Mouse (Mus musculus) heart, postnatal 0 days (tissue): ENCODE results near the gene Eddm3b. TPM values are rescaled to one million over a fixed set of nuclear protein-coding genes. Genes with fewer than 3 reads are reported as not detected.
"Not testable (repeated sequence)": the region's sequence is repeated elsewhere in the genome, so short reads cannot be mapped to it uniquely, and the experiment has no call there.

Experiments used
- ATAC-seq: fragments of 200-750 bp; cut with Nextera tagmentation; 2 replicates; pipeline ENCODE4 v1.8.0; 2017; ENCODE audit warnings: low read depth, moderate number of reproducible peaks, moderate library complexity; ENCODE audit not compliant: insufficient read depth
- DNase-seq: peaks from one replicate; pipeline ENCODE4 v3.0.0-alpha.2; 2016; ENCODE audit warnings: low spot score
- H3K27ac ChIP-seq: fragments of 300-500 bp; sonication (generic); 2 replicates; pipeline ENCODE4 v1.5.1; 2014; ENCODE audit warnings: low read depth, mild to moderate bottlenecking
- H3K27me3 ChIP-seq: fragments of 300-500 bp; sonication (generic); 2 replicates; pipeline ENCODE4 v1.6.1; 2014; ENCODE audit warnings: low read length, mixed read lengths; ENCODE audit not compliant: control insufficient read depth, insufficient read depth
- H3K36me3 ChIP-seq: fragments of 300-500 bp; sonication (generic); replicated peaks from 2 replicates; pipeline ENCODE4 v1.6.1; 2014; ENCODE audit warnings: low read length, mixed read lengths; ENCODE audit not compliant: control insufficient read depth, insufficient read depth
- H3K4me1 ChIP-seq: fragments of 300-500 bp; sonication (generic); 2 replicates; pipeline ENCODE4 v1.6.1; 2014; ENCODE audit warnings: antibody characterized with exemption; ENCODE audit not compliant: control insufficient read depth, insufficient read depth
- H3K4me2 ChIP-seq: fragments of 300-500 bp; sonication (generic); 2 replicates; pipeline ENCODE4 v1.6.1; 2014; ENCODE audit warnings: low read depth, mild to moderate bottlenecking, low read length, moderate library complexity
- H3K4me3 ChIP-seq: fragments of 300-500 bp; sonication (generic); 2 replicates; pipeline ENCODE4 v1.5.1; 2014; ENCODE audit warnings: low read depth, low read length
- H3K9ac ChIP-seq: fragments of 300-500 bp; sonication (generic); replicated peaks from 2 replicates; pipeline ENCODE4 v1.6.1; 2014; ENCODE audit warnings: low read depth, low read length, mixed read lengths
- H3K9me3 ChIP-seq: fragments of 300-500 bp; sonication (generic); replicated peaks from 2 replicates; pipeline ENCODE4 v1.6.1; 2016; ENCODE audit warnings: low read length; ENCODE audit not compliant: control insufficient read depth
- CTCF ChIP-seq: IDR thresholded peaks from 2 replicates; pipeline ENCODE4 v1.5.1; 2016; ENCODE audit warnings: antibody characterized with exemption, control low read depth, low read depth
- EP300 ChIP-seq: IDR thresholded peaks from 2 replicates; pipeline ENCODE4 v1.6.1; 2016; ENCODE audit warnings: antibody characterized with exemption, low read depth
- WGBS: fragments of 180-500 bp; shearing (Covaris S2); extraction: QIAGEN DNeasy Blood & Tissue Kit; methylation state at CpG from one replicate; pipeline ENCODE4 v1.1.7; 2014; 5-methylcytosine and 5-hydroxymethylcytosine counted together
- polyA plus RNA-seq: library from polyadenylated mRNA; unstranded; fragments of >200 nt; fragmentation: Nextera tagmentation; extraction: Ambion mirVana; gene quantifications from 2 replicates; pipeline ENCODE4 v1.2.1, GENCODE M21; 2015
- total RNA-seq: library from RNA; depleted of rRNA; stranded (reverse); fragments of >200 nt; gene quantifications from 2 replicates; pipeline ENCODE4 v1.2.3, GENCODE M21; 2014; ENCODE audit warnings: low replicate concordance

Gene Eddm3b
- total and polyA plus RNA-seq, 2 experiments from 2014 or later: not detected

DNA sequence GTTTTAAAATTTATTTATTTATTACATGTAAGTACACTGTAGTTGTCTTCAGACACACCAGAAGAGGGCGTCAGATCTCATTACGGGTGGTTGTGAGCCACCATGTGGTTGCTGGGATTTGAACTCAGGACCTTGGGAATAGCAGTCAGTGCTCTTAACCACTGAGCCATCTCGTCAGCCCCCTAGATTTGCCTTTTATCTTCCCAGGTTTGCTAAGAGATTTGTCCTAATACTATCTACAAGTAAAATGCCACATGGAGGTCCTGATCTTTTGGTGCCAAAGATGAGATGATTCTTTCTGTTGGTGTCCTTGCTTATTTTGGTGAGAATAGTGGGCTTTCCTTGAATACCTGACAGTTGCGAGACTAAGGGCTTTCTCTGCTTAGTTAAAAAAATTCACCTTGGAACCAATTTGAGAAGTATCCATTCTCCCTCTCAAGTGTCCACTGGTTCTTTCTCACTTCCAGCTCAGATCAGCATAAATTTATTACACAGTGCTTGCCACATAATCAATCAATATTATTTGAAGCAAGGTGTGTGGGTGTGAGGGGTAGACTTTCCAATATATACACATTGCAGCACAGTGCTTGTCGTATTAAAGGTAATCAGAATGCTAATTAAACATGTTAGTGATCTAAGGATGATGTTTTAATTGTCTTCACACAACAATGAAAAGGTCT, 42.0 kb downstream of the Eddm3b start:
- Histone ChIP-seq H3K9me3 (no peaks in the 10 kb centered on the region), H3K27ac (no peak overlapping the region), H3K9ac (no peak overlapping the region), H3K36me3 (no peaks in the 10 kb centered on the region), H3K4me2 (no peak overlapping the region), H3K27me3 (no peaks in the 10 kb centered on the region), H3K4me1 (no peaks in the 10 kb centered on the region), H3K4me3 (no peak overlapping the region)
- DNase-seq (no peak), ATAC-seq (no peak)
- 85% methylated on average over 5 of the region's 5 CpGs for WGBS
- TF ChIP-seq CTCF (no peak), EP300 (no peak)

- no peak for DNase-seq
- Histone ChIP-seq H3K4me3 (no peak overlapping the region), H3K4me2 (no peak overlapping the region), H3K27me3 (no peaks in the 10 kb centered on the region), H3K36me3 (no peaks in the 10 kb centered on the region), H3K4me1 (no peaks in the 10 kb centered on the region), H3K9me3 (no peaks in the 10 kb centered on the region), H3K9ac (no peak overlapping the region), H3K27ac (no peak overlapping the region)
- TF ChIP-seq CTCF: no peak
- ATAC-seq: no peak
- 75% methylated on average over 4 of the region's 4 CpGs for WGBS
These were observed 42.5 kb downstream of the Eddm3b start for GRCm38 (mm10) chr14:51156736-51157068.

GRCm38 (mm10) chr14:51157072-51157471, 42.8 kb downstream of the Eddm3b start:
- no peak for TF ChIP-seq EP300
- no peak for TF ChIP-seq CTCF
- no peak overlapping the region for H3K27ac ChIP-seq
- no peak for DNase-seq
- no peaks in the 10 kb centered on the region for H3K4me1 ChIP-seq
- H3K4me2 ChIP-seq: no peak overlapping the region
- WGBS: 73% methylated on average over 1 of the region's 1 CpGs
- ATAC-seq: no peak
- no peaks in the 10 kb centered on the region for H3K27me3 ChIP-seq
- no peak overlapping the region for H3K4me3 ChIP-seq
- no peaks in the 10 kb centered on the region for H3K9me3 ChIP-seq
- no peak overlapping the region for H3K9ac ChIP-seq
- H3K36me3 ChIP-seq: no peaks in the 10 kb centered on the region

DNA sequence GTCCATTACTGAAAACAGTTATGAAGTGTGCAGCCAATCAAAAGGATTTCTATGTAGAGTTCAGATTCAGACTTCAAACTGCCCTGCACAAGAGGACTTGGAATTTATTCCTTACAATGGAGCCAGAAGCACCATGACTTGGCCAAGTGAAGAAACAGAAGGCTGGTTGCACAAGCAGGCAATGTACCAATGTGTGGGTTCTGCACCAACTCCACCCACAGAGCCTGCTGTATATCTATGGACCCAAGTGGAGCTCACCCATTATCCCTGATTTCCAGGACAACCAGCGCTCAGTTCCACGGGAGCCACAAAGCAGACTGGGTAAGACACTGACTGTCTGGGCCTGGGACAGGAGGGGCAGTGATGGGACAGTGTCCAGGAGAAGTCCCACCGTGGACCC, 47.8 kb downstream of the Eddm3b start, which contains the start of gene Rnase2b:
Rnase2b (plus strand) TSS at position 285 of the 400 bp plus-strand sequence.
- not testable (repeated sequence) for H3K4me2 ChIP-seq, H3K4me1 ChIP-seq, H3K27ac ChIP-seq, ATAC-seq, H3K36me3 ChIP-seq, H3K9me3 ChIP-seq, H3K27me3 ChIP-seq, H3K9ac ChIP-seq, H3K4me3 ChIP-seq, DNase-seq
- 87% methylated on average over 3 of the region's 3 CpGs for WGBS

- WGBS: 76% methylated on average over 6 of the region's 6 CpGs
- not testable (repeated sequence) for ATAC-seq, H3K27ac ChIP-seq
These were observed 49.1 kb downstream of the Eddm3b start for GRCm38 (mm10) chr14:51163323-51163722.

DNA sequence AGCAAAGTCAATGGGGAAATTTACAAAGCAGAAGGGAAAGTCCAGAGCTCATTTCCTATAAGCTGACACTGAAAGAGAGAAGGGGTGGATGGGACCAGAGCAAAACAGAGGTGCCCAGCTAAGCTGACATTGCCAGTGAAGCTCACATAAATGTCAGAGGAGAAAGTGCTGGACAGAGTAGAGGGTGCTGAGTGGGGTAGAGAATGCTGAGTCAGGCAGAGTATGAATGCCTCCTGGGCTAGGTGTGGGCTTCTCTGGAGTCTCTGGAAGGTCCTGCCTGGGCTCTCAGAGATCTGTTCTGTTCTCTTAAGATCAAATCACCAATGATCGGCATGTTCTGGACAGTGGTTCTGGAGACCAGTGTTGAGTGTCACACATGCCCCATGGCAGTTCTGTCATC, 51.2 kb downstream of the Eddm3b start:
- H3K4me1 ChIP-seq: no peaks in the 10 kb centered on the region
- H3K4me3 ChIP-seq: no peak overlapping the region
- H3K36me3 ChIP-seq: no peaks in the 10 kb centered on the region
- TF ChIP-seq EP300 (no peak), CTCF (no peak)
- no peaks in the 10 kb centered on the region for H3K27me3 ChIP-seq
- no peaks in the 10 kb centered on the region for H3K9me3 ChIP-seq
- WGBS: 82% methylated on average over 1 of the region's 1 CpGs
- no peak overlapping the region for H3K27ac ChIP-seq
- no peak for DNase-seq
- ATAC-seq: no peak
- no peak overlapping the region for H3K4me2 ChIP-seq
- no peak overlapping the region for H3K9ac ChIP-seq

More at GRCm38 (mm10) chr14:51163323-51163722, 49.1 kb downstream of the Eddm3b start:
- not testable (repeated sequence) for DNase-seq, H3K9ac ChIP-seq, H3K9me3 ChIP-seq, H3K4me2 ChIP-seq, H3K36me3 ChIP-seq, H3K4me3 ChIP-seq, H3K27me3 ChIP-seq, H3K4me1 ChIP-seq
